Mouse (Mus musculus): ENCODE data around the gene Gpc6.

Gene Gpc6

DNA sequence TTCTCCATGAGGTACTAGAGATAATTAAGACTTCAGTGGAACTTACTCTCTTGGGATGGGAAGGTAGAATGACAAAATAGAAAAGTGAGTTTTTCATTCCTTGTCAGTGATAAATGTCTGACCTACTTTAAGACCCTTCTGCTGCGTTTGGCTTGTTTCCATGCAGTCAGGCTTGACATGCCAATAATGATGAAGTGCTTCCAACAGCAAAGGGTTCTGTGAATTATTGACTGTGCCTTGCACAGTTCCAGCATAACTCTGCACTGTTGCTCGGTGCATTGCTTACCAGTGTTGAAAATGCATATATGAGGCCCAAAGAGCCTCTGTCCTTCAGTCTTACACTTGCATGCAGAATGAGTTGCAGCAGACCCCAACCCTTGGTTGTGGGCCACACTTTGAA, 548.3 kb downstream of the Gpc6 start:
- no peak for DNase-seq (ENCODE audit: low spot score)

DNA sequence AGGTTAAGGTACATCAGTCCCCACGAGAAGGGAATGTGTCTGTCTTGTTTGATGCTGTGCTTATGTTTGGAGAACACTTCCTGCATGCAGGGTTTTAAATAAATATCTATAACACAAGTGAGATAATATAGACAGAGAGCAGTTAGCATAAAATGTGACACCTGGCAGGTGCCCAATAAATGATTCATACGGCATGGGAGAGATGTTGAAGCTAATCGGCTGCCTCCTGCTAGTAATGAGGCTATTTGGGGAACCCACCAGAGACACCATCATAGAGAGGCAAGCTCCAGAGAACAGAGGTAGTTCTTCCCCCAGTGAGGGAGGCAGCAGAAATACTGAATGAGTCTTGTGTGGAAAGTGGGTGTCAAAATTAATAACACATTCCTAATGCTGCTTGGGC, 553.8 kb downstream of the Gpc6 start:
- DNase-seq (ENCODE audit: low spot score), result no peak

DNA sequence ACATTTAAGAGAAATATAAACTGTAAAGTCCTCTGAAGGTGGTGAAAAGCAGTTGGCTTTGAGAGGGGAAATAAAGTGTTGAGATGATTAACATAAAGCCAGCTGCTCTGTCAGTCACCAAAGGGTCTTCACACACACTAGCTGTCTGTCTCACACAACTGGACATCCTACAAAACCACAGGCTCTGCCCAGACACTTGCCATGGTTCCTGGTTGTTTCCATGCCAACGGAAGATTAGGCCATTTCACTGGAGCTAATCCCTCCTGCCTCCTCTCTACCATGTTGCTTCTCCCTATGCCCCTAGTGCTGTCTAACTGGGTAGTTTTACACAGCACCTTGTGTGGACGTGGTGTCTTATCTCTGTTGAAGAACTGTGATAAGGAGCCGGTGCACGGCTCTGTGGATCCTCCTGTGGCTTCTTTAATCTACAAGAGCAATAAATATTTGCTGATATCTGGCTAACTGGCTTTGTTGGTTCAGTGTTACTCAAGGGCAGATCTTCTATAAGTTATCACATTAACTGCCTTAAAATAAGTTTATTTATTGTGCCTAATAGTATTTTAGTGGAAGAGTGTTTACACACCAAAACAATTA, 562.1 kb downstream of the Gpc6 start:
- DNase-seq (ENCODE audit: low spot score), result no peak

DNA sequence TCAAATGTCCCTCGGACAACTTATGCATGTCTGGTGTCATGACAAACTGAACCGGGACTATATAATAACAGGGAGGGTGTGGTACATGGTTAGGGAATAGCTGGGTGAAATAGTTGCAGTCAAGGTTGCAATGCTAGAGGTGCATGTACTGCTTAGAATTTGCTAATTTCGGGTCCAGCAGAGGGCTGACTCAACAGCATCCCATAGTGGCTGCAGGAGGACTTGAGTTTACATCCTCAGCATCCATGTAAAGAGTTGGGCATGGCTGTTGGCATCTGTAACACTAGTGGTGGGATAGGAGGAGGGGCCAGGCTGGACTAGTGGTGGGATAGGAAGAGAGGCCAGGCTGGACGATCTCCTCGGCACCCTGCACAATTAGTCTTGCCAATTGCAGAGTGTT, 565.4 kb downstream of the Gpc6 start:
- no peak for DNase-seq (ENCODE audit: low spot score)

DNA sequence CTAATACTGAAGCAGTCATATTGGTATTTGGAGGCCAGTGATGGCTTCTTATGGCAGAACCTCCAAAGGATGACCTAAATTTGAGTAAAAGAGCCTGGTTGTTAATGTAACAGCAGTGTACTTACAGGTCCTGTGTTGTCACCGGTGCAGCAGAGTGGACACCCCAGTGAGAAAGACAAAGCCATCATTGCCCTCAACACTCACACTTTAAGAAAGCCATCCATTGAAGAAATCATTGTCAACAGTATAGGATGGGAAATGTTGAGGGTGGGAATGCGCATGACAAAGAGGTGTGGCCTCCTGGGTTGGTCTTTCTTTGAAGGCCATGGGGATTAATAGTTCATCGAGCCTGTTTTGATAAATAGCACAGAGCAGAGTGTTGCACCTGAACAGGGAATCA, 570.0 kb downstream of the Gpc6 start:
- DNase-seq (ENCODE audit: low spot score), result no peak

DNA sequence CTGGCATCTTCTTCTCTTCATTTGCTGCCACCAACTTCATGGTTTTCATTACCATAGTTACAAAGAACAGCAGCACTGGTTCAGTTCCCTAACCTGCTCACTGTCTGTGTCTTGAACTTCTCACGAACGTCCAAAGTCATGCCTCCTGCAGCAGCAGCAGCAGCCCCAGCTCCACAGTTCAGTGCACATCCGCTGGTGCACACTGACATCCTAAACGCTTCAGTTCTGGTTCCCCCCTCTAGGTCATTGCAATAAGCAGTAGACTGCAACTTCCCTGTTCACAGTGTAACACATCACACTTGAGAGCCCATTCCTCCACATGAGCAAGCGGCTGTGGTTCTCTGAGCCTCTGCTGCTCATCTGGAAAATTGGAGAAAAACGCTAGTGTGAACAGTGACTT, 573.7 kb downstream of the Gpc6 start:
- no peak for DNase-seq (ENCODE audit: low spot score)

DNA sequence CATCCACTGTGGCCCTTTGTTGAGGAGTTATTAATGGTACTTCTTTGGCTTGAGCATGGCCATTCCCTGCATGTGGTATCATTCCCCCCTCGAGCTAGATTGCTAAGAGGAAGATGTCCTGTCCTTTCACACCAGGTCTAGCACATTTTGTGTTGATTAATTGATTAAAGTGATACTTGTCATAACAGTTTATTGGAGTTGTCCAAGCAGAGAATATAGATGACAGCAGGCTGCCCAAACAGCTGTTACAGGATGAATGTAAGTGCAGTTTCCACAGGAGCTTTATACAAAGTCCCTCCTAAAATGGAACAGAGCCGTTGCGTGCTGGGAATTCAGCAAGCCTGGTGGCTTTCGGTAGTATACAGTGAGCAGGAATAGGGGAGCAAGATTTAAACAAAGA, 574.2 kb downstream of the Gpc6 start:
- DNase-seq (ENCODE audit: low spot score), result no peak

DNA sequence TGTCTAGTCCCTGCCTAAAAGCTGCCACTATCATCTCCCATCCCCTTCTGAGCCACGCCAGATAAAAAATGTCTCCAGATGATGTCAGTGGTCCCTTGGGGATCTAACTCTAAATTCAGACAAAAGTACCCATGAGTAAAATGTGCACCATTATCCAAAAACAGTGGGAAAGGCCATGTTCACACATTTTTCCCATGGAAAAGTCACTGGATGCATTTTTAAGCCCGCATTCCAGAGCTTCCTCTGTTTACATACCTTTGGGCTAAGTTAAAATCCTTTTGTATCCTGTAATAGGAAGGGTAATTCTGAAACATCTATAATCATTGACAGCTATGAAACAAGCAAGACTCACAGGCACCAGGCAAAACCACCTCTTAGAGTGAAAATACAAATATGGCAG, 589.7 kb downstream of the Gpc6 start:
- no peak for DNase-seq (ENCODE audit: low spot score)

DNA sequence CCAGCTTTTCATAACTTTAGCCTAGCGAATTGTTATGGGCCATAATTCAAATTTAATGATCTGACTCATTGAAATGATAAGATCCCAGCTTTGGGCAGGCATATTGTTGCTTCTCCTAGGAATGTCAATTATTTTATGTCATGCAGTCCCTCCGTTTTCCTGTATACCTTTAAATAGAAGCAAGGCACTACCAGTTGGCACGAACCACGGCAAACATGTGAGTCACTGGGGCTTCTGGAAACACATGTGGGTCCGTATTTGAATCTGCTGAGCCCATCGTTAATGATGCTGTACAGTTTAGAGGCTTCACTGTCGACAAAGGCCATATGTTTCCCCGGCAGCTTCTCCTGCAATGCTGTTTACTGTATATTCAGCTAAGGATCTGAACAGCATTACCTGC, 594.5 kb downstream of the Gpc6 start:
- DNase-seq (ENCODE audit: low spot score), result no peak

DNA sequence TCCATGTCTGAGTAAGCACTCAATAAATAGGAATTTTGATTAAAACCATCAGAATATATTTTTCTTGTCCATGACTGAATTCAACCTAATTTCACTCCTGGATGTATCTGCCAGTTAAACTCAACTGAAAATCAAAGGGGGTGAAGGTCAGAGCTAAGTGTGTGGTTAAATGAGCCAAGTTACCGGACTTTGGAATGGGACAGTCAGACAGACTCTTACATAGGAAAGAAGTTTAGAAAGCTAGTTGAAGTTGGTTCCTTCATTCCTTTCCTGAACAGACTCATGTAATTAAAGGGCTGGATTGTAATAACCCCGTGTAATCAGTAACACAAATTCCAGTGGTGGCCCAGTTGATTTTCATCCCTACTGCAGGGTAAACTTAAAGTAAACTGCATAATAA, 595.6 kb downstream of the Gpc6 start:
- DNase-seq (ENCODE audit: low spot score), result no peak

DNA sequence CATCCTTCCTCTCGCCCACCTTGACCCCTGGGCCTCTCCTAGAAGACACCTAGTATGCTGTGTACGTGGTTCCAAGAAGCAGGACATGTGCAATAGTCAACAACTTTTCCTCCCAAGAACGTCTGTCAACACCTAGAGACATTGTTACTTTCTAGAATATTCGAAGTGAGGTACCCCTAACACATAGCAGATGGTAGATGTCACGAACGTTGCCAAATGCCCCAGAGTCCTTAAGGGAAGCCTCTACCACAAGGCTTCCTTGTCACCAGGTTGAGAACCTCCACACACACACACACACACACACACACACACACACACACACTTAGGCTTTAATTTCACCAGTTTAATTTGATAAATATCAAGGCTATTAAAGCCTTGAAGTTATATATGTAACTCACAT, 600.0 kb downstream of the Gpc6 start:
- DNase-seq (ENCODE audit: low spot score), result no peak

DNA sequence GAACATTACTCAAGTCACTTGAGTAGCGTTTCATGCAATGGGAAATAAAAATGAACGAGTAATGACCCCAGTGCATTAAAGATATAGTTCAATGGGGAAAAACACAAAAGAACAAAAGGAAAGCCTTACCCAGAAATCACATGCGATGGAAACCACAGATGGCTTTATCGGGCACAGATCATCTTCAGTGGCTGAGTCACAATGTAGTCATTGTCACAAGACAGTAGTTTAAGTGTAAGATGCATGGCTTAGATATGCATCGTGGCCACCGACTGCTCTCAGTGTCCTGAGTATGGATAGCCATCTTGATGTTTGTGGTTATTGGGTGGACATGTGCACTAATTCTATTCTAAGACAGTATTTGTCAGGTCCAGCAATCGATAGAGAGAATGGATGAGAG, 601.9 kb downstream of the Gpc6 start:
- DNase-seq (ENCODE audit: low spot score), result no peak

DNA sequence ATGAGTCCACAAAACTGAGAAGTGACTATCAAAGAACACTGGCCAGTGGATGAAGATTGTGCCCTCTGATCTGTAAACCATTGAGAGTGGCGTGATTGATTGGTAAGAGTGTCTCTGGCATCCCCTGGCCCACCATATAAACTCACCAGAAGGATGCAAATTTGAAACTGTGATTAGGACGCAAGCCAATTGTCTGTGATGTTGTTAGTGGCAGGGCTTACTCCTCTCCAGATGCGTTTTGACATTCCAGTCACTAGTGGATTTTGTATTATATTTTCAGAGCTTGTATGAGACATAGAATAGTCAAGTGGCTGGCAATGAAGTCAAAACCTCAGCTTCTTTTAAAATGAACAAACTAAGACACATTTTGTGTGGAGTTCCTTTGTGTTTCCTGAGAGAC, 604.3 kb downstream of the Gpc6 start:
- DNase-seq (ENCODE audit: low spot score), result no peak

DNA sequence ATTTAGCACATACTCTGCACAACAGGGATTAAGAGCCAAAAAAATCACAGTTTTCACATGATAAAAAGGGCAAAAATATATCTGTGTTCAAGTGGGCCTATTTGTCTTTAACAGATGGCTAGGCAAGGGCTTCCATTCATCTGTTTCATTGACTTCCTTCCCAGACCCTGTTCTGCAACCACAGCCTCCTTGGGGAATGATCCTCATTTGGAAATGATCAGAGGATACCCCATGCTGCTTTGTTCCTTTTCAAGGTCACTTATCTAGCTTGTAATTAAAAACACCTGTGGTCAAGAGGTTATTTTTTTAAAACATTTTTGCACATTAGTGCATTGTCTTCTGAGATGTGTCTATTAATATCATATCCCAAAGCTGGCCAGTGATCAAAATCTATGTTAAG, 627.7 kb downstream of the Gpc6 start:
- DNase-seq (ENCODE audit: low spot score), result no peak

DNA sequence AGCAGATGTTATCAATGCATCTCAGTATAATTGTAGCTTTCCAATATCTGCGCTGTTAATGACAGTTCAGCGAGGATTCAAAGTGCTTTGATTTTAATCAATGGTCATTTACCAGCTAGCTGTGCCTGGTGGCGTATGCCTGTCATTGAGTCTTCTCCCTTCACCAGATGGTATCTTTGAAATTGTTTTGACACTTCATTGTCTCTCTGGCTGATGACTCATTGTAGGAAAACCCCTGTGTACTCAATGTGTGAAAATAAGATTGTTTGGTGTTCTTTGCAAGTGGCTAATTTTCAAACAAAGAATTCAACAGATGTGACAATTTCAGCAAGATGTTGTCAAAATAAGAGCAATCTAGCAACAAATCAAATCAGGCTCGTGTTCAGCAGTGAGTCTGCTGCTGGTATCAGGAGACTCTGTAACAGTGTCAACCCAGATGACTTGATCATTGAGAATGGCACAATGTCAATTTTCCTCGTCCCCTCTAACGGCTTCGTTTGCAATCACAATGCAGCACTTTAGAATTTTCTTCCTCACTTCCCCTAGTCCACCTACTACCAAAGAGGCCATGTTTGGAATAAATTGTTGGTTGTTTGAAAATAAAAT, 631.7 kb downstream of the Gpc6 start:
- no peak for DNase-seq (ENCODE audit: low spot score)

DNA sequence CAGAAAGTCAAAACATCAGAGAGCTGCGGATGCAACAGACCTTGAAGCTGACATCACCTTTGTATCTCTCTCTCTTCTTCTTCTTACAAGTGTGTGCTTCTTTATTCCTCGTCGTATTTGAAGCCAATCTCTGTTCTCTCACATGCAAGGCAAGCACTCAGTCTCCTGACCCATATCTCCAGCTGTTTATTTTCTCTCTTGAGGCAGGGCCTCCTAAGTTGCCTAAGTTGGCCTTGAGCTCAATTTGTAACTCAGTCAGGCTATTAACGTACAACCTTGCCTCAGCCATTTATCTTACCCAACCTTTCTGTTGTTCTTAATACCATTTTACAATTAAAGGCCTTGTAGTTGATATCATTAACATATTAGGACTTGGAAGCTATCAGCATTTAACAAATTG, 637.0 kb downstream of the Gpc6 start:
- DNase-seq (ENCODE audit: low spot score), result no peak

DNA sequence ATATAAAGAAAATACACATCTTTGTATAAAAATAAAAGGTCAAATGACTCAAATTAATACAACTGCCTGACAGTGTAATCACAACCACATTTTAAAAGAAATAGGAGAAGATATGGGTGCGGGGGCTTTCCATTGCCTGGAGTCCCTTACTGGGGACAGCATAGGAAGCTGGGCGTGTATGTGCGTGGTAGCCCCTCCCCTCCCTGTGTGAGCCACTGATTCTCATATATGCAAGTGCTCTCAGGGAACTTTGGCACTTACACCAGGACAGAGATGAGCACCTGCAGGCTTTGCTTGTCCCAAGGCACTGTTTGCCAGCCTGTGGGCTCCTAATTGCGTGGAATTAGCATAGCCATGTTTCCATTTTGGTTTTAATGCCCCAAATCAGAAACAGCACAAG, 644.2 kb downstream of the Gpc6 start:
- DNase-seq (ENCODE audit: low spot score), result no peak

DNA sequence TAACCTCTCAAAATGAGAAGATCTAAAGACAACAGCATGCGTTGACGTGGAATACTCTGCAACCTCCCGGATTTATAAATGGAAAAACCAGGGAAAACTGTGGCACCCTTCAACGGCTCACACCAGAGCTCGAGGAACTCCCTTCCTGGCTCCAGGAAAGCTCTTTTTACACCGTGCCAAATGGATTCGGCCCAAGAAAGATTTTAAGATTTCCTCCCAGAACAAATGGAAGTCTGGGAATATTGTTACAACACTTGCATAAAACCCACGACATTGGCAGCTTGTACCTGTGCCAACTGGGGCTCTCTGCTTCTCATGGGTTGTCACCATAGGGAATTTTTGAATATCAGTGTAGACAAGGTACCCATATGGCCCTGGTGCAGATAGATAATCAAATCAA, 647.1 kb downstream of the Gpc6 start:
- no peak for DNase-seq (ENCODE audit: low spot score)

DNA sequence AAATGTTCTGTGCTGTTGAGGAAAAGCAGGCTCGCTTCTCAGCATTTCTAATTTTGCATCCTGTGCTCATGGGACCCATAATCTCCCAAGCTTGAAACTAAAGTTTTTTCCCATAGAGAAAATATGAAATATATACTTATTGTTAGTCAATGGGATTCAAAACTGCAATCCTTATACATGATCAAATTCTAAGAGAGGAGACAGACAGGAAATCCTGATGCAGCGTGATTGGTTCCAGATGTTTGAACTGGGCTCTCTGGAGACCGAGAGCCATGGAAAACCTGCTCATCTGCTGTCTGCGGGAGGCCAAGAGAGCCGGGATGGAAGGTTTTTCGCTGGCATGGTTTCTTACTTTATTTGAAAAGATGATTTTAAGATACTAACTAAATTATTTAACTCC, 649.1 kb downstream of the Gpc6 start:
- DNase-seq (ENCODE audit: low spot score), result no peak

DNA sequence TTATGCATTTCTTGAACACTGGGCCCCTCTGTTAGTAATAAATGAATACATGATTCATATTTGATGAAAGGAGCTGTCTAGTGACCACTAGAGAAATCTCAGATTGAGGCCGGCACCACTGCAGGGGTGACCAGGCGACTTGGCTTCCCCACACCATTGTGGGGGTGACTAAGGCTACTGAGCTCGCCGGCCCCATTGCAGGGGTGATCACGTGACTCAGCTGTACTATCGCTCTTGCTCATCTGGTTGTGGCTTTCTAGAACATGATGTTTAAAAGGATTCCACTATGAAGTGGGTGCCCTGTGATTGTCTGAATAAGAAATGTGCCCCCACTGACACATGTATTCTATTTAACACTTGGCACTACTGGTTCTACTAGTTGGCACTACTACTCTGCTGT, 656.6 kb downstream of the Gpc6 start:
- no peak for DNase-seq (ENCODE audit: low spot score)

DNA sequence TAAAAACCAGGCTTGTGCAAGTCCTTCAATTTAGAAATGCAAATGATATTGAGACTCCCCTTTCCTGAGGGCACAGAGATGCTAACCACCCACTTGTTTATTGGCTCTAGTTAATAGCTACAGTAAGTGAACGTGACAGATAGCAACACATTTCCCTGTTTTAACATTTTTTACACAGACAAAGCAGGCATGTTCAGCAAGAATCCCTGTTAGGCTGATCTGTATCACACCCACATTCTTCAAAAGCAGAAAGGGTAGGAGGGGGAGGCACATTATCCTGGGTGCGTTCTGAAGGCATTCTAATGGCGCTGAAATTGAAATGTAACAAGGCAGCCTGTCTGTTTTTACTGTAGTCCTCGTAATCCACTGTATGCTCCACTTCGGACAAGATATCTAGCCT, 674.6 kb downstream of the Gpc6 start:
- DNase-seq (ENCODE audit: low spot score), result no peak

DNA sequence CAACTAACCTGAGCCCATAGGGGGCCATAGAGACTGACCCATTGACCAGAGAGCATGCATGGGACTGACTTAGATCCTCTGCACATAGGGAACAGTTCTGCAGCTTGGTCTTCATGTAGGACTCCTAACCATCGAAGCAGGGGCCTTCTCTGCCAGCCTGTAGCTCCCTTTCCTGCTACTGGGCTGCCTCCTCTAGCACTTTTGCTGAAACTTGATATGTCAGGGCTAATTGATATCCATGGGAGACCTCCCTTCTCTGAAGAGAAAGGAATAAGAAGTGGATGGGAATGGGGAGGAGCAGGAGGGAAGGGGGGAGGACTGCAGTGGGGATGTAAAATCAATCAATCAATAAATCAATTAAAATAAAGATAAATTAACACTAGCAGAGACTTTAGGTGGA, 678.7 kb downstream of the Gpc6 start:
- DNase-seq (ENCODE audit: low spot score), result no peak

DNA sequence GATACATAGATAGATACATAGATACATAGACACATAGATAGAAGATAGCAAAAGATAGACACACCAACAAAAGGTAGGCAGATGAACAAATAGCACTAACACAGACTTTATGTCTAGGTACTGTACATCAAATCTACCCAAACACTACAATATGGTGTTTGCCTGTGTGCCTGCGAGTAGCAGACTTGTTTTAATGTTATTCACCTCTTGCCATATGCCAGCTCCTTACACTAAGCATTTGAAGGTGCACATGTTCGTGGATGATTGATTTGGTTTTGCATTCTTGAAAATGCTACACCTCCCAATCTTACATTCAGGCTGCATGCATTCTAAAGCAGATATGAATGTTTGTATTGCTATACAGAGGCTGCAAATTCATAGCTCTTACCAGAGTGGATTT, 680.6 kb downstream of the Gpc6 start:
- no peak for DNase-seq (ENCODE audit: low spot score)

DNA sequence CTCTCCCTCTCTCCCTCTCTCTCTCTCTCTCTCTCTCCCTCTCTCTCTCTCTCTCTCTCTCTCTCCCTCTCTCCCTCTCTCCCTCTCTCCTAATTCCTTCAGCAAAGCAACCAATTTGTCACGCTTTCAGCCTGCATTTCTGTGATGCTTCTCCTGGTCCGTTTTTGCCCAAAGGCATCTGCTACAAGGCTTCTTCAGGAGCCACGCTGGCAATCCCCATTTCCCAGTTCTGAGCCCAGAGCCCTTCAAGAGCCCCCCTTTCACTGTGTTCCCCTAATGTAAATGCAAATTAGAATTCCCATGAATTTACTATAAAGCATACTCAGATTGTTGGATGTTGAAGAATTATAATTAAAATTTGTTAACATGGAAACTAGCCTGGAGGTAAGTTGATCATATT, 686.0 kb downstream of the Gpc6 start:
- DNase-seq (ENCODE audit: low spot score), result no peak
